Mouse (Mus musculus) frontal cortex, adult 2 months (tissue): ENCODE data around the gene Gmfb. TPM values are rescaled to one million over a fixed set of nuclear protein-coding genes. Genes with fewer than 3 reads are reported as not detected.

ENCODE experiments used
- DNase-seq, 2 experiments: peaks; one replicate each; pipeline ENCODE4 v3.0.0; 2022; ENCODE audit warnings: low spot score in 1 of 2; ENCODE audit errors: extremely low spot score in 1 of 2
- polyA plus RNA-seq: library from polyadenylated mRNA; depleted of rRNA; stranded (reverse); fragments of >200 nt; gene quantifications from 2 replicates; pipeline ENCODE4 v1.2.3, GENCODE M21; 2012

Gene Gmfb
- polyA plus RNA-seq, 1 experiment, result 90.7 TPM

- DNase-seq, result no peak
Observed at GRCm38 (mm10) chr14:46803791-46804190, 18.3 kb downstream of the Gmfb start.

GRCm38 (mm10) chr14:46803259-46803658, 18.8 kb downstream of the Gmfb start:
- no peak for DNase-seq

- DNase-seq, result no peak
Observed at GRCm38 (mm10) chr14:46800684-46801345, 21.2 kb downstream of the Gmfb start.

- no peak for DNase-seq
Observed at GRCm38 (mm10) chr14:46794157-46794556, 27.9 kb downstream of the Gmfb start.

DNA sequence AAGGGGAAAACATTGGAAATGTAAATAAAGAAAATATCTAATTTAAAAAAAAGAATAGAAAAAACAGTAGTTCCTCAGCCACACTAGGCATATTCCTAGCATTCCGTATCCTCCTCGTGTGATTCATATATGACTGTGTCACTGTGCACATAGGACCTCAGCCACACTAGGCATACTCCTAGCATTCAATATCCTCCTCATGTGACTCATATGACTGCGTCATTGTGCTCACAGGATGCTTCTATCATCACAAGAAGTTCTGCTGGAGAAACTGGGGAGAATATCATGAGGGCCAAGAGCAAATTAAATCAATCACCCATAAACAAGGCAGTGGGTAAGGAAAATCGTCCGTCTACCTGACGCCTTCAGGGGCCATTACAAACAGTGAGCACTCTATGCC, 31.3 kb downstream of the Gmfb start:
- no peak for DNase-seq

DNA sequence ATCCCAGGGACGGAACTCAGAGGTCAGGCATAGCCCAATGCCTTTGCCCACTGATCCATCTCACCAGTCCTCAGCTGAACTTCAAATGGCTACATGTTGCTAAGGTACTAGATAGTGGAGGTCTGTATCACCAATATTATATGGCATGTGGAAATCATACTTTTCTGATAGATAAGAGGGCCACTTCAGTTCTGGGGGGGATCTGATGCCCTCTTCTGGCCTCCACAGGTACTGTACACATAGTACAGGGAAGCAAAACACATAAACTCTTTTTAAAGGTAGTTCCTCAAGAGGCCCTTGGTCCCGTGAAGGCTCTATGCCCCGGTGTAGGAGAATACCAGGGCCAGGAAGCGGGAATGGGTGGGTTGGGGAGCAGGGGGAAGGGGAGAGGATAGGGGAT, 31.7 kb downstream of the Gmfb start:
- no peak for DNase-seq

GRCm38 (mm10) chr14:46788505-46788901, 33.5 kb downstream of the Gmfb start:
- DNase-seq, result no peak

- peak; percentile 56 to 93 for DNase-seq
Observed at GRCm38 (mm10) chr14:46787787-46788504, 34.1 kb downstream of the Gmfb start, which contains the start of gene Cnih1. Cnih1 (minus strand) TSS chr14:46788411.

GRCm38 (mm10) chr14:46787454-46787786, 34.6 kb downstream of the Gmfb start:
- DNase-seq, result no peak

DNA sequence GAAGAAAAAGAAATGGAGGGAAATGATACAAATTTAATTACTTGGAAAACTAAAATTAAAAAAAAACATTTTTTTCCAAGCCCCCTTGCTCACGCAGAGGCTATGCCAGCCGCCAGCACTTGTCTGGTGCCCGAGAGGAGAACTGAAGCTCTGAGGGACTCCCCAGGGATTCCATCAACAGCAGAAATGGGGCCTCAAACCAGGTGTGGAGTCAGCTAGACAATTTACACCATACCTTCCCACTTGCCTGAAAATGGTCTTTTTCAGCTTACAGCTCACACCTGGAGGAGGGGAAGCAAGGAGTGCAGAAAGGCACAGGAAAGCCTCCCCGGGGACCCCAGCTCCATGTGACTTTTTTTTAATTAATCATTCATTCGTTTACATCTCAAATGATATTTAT, 36.8 kb downstream of the Gmfb start:
- DNase-seq, result no peak

GRCm38 (mm10) chr14:46783327-46783926, 38.6 kb downstream of the Gmfb start:
- DNase-seq, result no peak

- no peak for DNase-seq
Observed at GRCm38 (mm10) chr14:46782187-46782828, 39.7 kb downstream of the Gmfb start.

DNA sequence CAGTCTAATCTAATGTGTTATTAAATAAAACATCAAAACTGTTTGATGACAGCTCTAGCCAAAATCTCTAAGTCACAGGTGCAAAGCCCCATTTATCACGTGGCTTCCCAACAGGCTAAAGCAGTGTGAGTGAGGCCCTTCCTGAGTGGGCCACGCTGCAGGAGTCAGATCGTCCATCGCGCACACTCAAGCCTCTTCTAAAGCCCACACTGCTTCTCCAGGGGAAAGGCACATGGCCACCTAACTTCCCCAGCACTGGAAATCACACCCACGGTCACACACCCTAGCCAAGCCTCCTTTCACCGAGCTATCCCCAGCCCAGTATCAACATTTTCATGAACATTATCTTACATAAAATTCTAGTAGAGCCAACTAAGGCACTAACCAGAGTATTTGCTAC, 41.0 kb downstream of the Gmfb start:
- DNase-seq, result no peak

- DNase-seq, result no peak
Observed at GRCm38 (mm10) chr14:46779217-46779616, 42.8 kb downstream of the Gmfb start.

GRCm38 (mm10) chr14:46778756-46779155, 43.3 kb downstream of the Gmfb start:
- no peak for DNase-seq

DNA sequence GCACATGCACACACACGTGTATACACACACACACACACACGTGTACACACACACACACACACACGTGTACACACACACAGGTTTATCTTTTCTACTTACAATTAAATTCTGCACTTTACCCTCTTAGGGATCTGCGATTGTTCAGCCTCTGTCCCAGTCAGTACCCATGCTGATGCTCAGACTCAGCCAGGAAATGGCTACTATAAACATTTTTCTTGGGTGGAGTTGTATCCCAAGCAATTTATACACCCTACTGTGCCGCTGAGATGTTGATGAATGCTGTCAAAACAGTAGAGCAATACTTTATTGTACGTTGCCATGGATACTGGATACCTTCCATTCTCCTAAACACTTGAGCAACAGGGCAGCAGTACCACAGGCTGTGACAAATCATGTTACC, 52.0 kb downstream of the Gmfb start:
- no peak for DNase-seq

GRCm38 (mm10) chr14:46767116-46767515, 54.9 kb downstream of the Gmfb start:
- DNase-seq, result peak in 1 of 2 experiments; percentile 17

DNA sequence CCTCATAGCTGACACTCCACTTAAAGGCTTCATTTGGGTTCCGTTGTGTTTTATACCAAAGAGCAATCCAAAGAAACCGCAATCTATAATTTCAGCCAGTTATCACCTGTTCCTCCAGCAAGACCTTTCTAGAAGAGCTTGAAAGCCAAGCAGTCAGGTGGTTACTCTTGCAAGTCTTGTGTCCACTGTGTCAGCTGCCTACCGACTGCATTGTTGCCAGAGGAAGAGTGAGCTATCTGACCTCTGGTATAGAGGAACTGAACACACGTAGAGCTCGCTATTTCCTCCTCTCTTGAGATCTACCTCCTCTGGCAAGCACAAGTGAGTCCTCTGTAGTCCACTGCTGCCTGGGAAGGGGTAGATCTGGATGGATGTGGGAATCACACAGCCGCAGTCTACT, 60.9 kb downstream of the Gmfb start:
- DNase-seq, result no peak

- peak; percentile 87 to 90 for DNase-seq
Observed at GRCm38 (mm10) chr14:46760355-46761029, 61.5 kb downstream of the Gmfb start, which contains the start of gene Cdkn3. Cdkn3 (plus strand) TSS chr14:46760541.

DNA sequence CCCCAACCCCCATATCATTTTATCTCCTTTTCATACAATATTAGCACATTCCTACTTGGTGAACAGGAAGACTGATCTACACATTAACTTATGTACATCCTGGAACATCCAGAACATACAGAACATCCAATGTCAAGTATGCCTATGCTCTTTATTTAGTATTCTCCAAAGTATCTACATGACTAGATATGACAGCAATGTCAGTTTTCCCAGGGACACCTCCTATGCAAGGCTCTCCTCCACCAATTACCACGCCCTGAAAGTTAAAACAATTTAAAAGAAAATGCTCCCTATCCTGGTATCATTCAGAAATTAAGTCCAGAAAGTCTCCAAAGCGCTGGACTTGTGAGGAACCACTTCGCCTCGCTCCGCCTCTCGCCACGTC, 62.1 kb downstream of the Gmfb start:
- DNase-seq, result no peak
